Mouse (Mus musculus) ovary, adult 10 weeks (tissue): ENCODE measurements around the gene Ppp1r3f. TPM values are rescaled to one million over a fixed set of nuclear protein-coding genes. Genes with fewer than 3 reads are reported as not detected.

Experiments
- polyA plus RNA-seq: library from polyadenylated mRNA; stranded (reverse); fragments of 350-450 nt; fragmentation: Illumina TruSeq; extraction: RNeasy Lipid Tissue Mini Kit (QIAGEN cat#74804); gene quantifications from one replicate; pipeline ENCODE4 v1.2.3, GENCODE M21; 2014

Gene Ppp1r3f
- polyA plus RNA-seq = 0.94 TPM

GRCm38 (mm10) chrX:7574087-7574884, at the start of gene Ppp1r3f:
Gene Ppp1r3f (minus strand): TSS chrX:7574283.

GRCm38 (mm10) chrX:7606783-7607182, 32.7 kb upstream of the Ppp1r3f start, which contains the start of gene Cacna1f:
Gene Cacna1f (plus strand): TSS chrX:7607083.

GRCm38 (mm10) chrX:7604879-7605574, 30.9 kb upstream of the Ppp1r3f start, which contains the start of gene Ccdc22:
Gene Ccdc22 (minus strand): TSS chrX:7605517.

GRCm38 (mm10) chrX:7573176-7574086, 652 bp downstream of the Ppp1r3f start, which contains the start of gene Foxp3:
Gene Foxp3 (plus strand): TSS chrX:7573644.

Other genes with a start within 250 kb of the Ppp1r3f start
- 10.9 TPM for gene Usp27x, start 198.5 kb downstream of the Ppp1r3f start, polyA plus RNA-seq
- not detected for gene Foxp3, start 639 bp downstream of the Ppp1r3f start, polyA plus RNA-seq
- gene Ccdc22, start 31.2 kb upstream of the Ppp1r3f start, polyA plus RNA-seq = 1.4 TPM
- gene Cacna1f, start 32.8 kb upstream of the Ppp1r3f start, polyA plus RNA-seq = not detected
- gene Syp, start 64.2 kb upstream of the Ppp1r3f start, polyA plus RNA-seq = 1.1 TPM
- 5.1 TPM for gene Prickle3, start 83.0 kb upstream of the Ppp1r3f start, polyA plus RNA-seq
- gene Plp2, start 97.1 kb upstream of the Ppp1r3f start, polyA plus RNA-seq = 62.5 TPM
- 0.43 TPM for gene Magix, start 107.0 kb upstream of the Ppp1r3f start, polyA plus RNA-seq
- 77.7 TPM for gene Gpkow, start 122.8 kb upstream of the Ppp1r3f start, polyA plus RNA-seq
- 4.6 TPM for gene Wdr45, start 140.1 kb upstream of the Ppp1r3f start, polyA plus RNA-seq
- not detected for gene Gm45208, start 148.0 kb upstream of the Ppp1r3f start, polyA plus RNA-seq
- gene Praf2, start 154.2 kb upstream of the Ppp1r3f start, polyA plus RNA-seq = 17.5 TPM
- gene Ccdc120, start 176.6 kb upstream of the Ppp1r3f start, polyA plus RNA-seq = 1.6 TPM
- 9.8 TPM for gene Tfe3, start 188.3 kb upstream of the Ppp1r3f start, polyA plus RNA-seq
- gene Gripap1, start 215.5 kb upstream of the Ppp1r3f start, polyA plus RNA-seq = 12.8 TPM
- gene Kcnd1, start 248.0 kb upstream of the Ppp1r3f start, polyA plus RNA-seq = 0.74 TPM